Mouse (Mus musculus) megakaryocyte, adult 5-6 weeks (primary cell): ENCODE data around the gene Coro2b. TPM values are rescaled to one million over a fixed set of nuclear protein-coding genes. Genes with fewer than 3 reads are reported as not detected.

Source experiments
- ATAC-seq: 2 replicates; pipeline ENCODE4 v1.8.0; 2016; ENCODE audit warnings: mild to moderate bottlenecking, inconsistent platforms; ENCODE audit not compliant: poor library complexity, severe bottlenecking
- total RNA-seq, 2 experiments: library from RNA; stranded (forward) in 1 of 2; stranded (reverse) in 1 of 2; fragments of 153-499, 151-499 nt in 1 of 2; fragments of 221-1000, 200-1000 nt in 1 of 2; gene quantifications; 2 replicates each; pipeline versions ENCODE4 v1.2.3 to v1.2.4; 2015 to 2017

Coro2b gene
- total RNA-seq (2015) (0.11 and 0.18 TPM in 2 replicates), total RNA-seq (2017) (0.22 TPM in 1 of 2 replicates, not detected in the other)

DNA sequence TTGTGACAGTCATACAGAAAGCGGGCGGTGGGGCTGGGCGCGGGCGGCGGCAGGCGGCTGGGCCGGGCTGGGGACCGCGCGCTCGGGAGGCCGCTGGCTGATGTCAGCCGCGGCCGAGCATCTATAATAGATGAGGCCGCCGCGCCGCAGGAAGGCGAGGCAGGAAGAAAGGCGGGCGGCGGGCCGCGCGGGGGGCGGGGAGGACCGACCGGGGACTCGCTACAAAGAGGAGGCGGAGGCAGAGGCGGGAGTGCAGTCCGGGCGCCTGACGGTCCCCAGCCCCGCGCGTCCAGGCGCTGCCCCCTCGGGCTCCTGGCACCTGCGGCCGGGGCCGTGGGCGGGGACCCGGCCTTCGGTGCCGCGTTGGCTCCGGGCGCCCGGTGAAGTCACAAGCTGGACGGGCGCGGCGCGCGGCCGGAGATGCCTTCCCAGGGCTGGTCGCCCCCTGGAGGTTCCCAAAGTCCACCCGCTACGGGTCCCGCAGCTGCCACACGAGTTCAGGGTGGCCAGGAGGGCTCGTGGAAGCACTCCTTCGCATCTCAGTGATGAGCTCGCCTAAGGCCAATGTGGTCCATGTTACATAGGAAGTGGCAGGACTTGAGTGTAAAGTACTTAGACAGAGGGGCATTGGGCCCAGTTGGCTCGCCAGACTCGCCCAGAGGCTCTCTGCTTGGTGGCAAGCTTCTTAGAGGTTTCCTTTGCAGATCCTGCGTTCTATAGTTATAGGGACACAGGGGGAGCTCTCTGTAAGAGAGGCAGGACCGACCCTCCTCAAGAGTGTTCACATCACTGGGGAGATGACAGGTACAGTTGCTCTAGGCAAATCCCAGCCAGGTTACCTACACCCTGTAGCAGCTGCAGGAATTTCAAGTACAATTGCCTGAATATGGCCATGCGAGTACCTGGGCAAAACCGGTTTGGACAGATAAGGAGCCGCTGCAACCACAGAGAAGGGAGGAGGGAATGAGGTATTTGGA, at the start of gene Coro2b:
Gene Coro2b (minus strand): TSS at position 390 of the 977 bp plus-strand sequence.
- no peak for ATAC-seq

GRCm38 (mm10) chr9:62577558-62577957, 40.7 kb upstream of the Coro2b start:
- ATAC-seq: no peak

DNA sequence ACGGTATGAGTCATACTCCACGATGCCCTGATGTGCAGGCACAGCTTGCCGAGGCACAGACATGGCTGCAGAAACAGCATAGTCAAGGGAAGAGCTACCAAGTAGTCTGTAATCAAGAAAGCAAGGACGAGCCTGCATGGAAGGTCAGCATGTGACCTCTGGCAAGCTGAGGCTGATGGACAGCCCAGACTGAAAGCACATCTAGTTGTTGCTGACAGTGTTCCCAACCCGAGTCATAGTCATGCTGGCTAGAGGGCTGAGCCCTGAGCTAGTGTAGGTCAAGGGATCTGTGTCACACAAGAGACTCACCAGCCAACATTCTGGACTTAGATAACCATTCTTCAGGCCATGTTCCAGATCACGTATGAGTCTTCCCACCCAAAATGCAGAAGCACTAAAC, 32.3 kb upstream of the Coro2b start:
- ATAC-seq: no peak

DNA sequence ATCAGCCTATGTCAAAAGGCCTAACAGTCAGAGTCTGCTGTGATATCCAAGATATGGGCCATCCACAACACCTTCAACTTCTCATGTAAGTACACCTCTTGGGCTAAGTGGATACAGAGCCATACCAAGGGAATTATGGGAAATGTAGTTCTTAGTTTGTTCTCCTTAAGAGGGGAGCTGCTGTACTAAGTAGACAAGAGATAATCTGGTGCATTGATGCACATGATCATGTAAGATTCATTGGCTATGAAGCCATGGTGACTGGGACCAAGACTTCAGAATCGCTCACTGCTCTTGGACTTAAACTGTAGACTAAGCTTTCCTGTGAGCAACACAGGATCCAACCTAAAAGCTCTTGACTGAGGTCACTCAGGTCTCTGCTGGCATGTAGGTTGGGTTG, 31.0 kb upstream of the Coro2b start:
- ATAC-seq: no peak

- no peak for ATAC-seq
Measured at GRCm38 (mm10) chr9:62562236-62562635, 25.4 kb upstream of the Coro2b start.

DNA sequence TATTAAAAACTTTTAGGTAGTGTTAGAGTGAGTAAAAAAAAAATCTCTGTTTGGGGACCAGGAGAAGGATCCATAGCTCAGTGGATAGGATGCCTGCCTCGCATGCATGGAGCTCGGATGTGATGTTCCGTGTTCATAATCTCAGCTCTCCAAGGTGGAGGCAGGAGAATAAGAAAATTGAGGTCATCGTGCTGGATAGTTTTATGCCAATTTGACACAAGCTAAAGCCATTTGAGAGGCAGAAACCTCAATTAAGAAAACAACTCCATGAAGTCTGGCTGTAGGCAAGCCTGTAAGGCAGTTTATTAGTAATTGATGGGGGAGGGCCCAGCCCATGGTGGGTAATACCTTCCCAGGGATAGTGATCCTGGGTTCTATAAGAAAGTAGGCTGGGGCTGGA, 23.6 kb upstream of the Coro2b start:
- no peak for ATAC-seq

DNA sequence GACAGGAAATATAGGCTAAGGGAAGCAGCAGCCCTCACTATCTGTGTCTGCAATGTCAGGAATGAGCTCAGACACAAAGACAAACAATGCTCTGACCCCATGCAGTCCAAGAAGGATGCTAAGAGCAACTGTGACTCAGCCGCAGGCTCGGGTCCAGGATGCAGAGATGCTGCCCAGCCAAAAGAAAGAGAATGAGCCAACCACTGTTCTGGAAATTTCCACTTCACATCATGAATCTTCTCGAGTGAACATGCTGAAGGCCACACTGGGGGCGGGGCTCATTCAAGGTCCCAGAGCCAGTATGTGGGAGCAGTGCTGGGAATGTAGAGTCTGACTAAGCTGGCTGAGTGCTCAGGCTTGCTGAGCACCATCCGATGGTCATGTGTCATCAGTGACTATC, 23.2 kb upstream of the Coro2b start:
- no peak for ATAC-seq

GRCm38 (mm10) chr9:62559446-62559845, 22.6 kb upstream of the Coro2b start:
- ATAC-seq: no peak

- no peak for ATAC-seq
Measured at GRCm38 (mm10) chr9:62558058-62558457, 21.2 kb upstream of the Coro2b start.

DNA sequence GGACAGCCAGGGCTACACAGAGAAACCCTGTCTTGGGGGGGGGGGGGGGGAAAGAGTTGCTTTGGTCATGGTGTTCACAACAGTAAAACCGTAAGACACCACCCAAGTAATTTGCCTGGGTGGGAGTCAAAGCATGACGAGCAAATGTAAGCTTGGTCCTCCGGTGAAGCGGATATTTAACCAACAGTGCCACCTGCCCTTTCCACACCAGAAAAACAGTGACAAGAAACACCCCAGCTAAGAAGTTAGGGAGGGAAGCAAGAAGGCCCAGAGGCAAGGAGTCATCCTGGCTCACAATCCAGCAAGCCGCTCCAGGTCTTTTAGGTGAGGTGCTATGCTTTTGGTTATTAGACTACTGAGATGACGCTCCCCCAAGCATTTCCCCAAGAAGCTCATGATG, 19.9 kb upstream of the Coro2b start:
- ATAC-seq: no peak

DNA sequence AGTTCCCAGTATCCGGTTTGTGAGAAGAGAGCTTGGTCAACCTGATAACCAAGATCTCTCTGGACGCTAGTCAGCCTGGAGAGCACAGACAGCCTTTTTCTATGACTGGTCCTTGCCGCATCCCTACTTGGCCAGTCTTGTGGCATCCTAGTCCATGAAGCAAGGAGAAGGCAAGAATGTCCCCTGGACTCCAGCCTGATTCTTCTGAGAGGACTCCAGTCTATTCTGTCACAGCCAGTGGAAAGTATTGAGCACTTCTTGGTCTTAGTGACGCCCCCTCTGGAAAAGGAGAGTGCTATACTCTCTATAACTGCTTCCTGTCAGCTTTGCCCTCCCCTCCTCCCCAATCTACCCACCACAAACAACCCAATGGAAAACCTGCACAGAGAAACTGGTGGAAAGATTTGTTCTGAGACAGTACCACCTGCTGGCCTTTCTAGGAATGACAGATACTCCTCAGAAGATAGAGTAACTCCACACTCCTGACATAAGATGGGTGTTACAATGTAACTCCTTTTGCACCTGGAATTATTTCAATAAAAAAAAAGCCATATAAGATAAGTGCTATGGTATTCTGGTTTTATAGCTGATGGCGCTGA, 18.5 kb upstream of the Coro2b start:
- ATAC-seq: no peak

DNA sequence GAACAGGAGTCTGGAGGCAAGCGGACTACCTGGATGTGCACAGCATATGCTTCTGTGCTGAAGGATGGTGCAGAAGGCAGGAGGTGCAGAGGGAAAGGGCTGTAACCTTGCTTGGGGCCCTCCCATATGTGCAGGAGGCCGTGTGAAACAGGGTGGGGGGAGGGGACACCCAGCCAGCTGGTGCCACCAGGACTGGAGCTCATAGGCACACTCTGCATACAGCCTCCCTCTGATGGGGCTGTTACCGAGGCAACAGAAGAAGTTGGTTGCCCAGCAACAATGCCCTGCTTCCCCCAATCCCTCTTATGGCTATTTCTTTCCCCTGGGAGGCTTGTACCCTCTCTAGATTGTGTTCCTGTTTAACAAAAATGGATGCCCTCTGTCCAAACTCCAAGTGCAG, 17.8 kb upstream of the Coro2b start:
- no peak for ATAC-seq

- no peak for ATAC-seq
Measured at GRCm38 (mm10) chr9:62553366-62553940, 16.6 kb upstream of the Coro2b start.

DNA sequence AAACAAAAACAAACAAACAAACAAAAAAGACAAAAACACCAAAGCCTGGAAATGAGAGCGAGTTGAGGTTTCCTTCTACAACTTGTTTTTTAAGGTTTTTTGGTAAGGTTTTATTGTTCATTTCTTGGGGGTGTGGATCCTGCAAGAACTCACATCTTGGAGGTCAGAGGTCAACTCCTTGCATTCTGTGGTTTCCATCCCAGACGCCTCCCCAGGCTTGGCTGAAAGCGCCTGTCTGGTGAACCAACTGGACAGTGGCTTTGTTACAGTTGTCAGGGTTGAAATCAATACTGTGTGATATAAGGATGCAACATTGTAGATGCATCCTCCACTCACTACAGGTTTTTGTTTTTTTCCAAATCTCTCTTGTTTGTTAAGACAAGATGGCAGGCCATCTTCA, 14.7 kb upstream of the Coro2b start:
- no peak for ATAC-seq

- no peak for ATAC-seq
Measured at GRCm38 (mm10) chr9:62550661-62551093, 13.8 kb upstream of the Coro2b start.

DNA sequence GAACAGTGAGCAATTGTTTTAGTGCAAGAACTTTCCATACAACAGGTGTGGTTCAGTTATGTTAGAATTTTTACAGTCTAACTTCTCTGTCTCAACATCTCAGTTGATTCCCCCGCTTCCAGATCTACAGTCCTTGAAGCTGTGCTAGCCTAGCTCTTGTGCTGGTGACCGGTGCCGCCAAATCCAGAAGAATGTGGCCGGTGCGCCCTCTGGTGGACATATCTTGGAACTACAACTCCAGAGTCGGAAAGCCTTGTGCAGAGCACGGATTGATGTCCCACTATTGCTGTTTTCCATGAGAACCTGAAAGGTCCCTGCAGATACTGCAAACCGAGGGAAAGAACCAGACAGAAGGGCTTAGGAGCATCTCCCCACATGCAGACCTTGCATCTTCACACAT, 13.0 kb upstream of the Coro2b start:
- peak; percentile 63 for ATAC-seq

GRCm38 (mm10) chr9:62547476-62547875, 10.6 kb upstream of the Coro2b start:
- ATAC-seq: no peak

DNA sequence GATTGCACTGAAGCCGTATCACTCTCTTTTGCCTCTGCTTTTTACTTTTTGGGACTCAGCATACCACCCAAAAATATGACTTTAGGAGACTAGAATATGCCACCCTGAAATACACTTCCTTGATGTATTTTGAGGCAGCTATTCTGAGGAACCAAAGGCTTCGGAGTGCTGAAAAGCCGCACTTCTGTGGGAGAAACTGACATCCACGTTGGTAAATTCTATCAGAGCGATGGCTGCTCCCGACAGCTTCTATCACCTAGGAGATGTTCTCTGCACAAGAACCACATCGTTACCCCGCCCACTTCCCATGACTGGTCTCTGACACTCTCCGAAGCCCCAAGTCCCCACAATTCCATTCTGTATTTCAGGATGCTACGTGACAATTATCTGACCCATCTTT, 8.0 kb upstream of the Coro2b start:
- no peak for ATAC-seq

DNA sequence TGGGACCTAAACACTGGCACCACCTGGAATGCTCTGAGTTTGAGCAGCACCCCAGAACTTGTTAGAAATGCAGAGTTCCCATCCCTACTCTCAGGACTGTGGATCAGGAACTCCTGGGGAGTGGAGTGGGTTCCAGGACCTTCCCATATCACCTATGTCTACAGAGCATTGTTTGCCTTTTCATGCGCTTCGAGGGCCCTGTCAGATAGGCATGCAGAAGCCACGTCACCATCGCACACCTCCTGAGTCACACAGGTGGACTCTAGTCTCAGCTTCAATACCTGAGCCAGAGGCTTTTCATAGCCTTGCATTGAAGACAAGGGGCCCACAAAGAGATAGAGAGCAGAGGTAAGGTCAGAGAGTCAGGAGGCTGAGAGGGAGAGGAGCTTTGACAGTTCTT, 7.0 kb upstream of the Coro2b start:
- ATAC-seq: no peak

DNA sequence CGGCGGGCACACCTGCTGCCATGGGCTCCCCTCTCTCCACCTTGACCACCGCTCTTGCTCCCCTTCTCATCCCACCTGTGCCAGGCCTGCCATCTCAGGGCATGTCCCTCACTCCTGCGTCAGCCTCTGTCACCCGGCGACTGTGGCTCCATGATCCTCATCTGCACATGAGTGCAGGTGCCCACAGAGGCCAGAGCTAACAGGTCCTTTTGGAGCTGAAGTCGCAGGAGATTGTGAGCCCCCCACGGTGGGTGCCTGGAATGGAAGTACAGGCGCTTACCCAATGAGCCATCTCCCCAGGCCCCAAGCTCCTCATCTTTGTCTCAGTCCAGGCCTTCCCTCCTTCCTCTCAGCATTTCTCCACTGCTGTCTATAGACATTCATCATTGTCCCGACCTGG, 4.8 kb upstream of the Coro2b start:
- no peak for ATAC-seq

- no peak for ATAC-seq
Measured at GRCm38 (mm10) chr9:62541182-62541581, 4.3 kb upstream of the Coro2b start.

DNA sequence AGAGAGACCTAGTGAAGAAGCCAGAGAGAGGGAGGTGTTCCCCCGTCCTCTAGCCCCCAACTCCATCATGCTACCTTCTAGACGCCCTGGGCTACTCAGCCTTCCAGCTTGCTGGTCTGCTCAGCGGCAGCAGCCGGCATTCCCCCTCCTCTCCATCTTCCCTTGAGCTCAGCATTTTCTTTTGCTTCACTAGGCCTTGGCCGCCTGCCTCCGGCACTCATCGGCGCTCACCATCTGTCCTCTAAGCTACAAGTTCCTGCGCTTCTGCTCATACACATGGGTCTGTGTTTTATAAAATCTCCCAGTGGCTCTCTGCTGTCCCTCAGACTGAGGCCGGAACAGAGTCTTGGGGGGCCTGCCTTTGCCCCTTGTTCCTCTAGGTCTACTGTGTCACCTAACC, 3.9 kb upstream of the Coro2b start:
- ATAC-seq: no peak
